Mouse (Mus musculus): ENCODE measurements around the gene Shisa9.

DNA sequence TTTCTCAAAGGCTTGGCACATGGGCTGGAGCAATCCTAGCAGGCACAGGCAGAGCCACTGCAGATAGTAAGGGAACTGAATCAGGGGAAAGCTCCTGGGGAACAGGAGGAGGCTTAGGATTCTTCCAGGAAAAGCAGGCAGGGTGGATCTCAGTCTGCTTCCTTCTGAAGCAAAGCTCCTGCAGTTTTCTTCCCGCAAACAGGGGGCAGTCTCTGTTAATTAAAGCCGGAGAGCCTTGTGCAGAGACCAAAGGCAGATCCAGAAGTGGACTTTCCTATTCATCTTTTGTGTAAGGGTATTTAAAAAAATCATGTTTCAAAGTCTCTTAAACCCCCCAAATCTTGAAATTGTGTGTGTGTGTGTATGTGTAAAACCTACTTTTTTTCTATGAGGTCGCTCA lies 3.1 kb upstream of the Shisa9 start:
- peak; percentile 72 for TF ChIP-seq CTCF (IDR thresholded peaks at IDR 0.05; ENCODE audit: low read depth)
- TF ChIP-seq EP300 (optimal IDR thresholded peaks at IDR 0.05), result no peak

Measured in stomach, postnatal 0 days (tissue).